Mouse (Mus musculus) bone marrow macrophage, adult 2 months (primary cell): Measurements from ENCODE around the gene Vps4b.

Experiments
- CTCF ChIP-seq: IDR thresholded peaks from 2 replicates; pipeline ENCODE4 v1.5.1; 2012; ENCODE audit warnings: low read depth, mild to moderate bottlenecking, low read length, moderate library complexity
- POLR2A ChIP-seq: IDR thresholded peaks from 2 replicates; pipeline ENCODE4 v1.6.1; 2012; ENCODE audit warnings: mild to moderate bottlenecking, low read depth, low read length, borderline replicate concordance

DNA sequence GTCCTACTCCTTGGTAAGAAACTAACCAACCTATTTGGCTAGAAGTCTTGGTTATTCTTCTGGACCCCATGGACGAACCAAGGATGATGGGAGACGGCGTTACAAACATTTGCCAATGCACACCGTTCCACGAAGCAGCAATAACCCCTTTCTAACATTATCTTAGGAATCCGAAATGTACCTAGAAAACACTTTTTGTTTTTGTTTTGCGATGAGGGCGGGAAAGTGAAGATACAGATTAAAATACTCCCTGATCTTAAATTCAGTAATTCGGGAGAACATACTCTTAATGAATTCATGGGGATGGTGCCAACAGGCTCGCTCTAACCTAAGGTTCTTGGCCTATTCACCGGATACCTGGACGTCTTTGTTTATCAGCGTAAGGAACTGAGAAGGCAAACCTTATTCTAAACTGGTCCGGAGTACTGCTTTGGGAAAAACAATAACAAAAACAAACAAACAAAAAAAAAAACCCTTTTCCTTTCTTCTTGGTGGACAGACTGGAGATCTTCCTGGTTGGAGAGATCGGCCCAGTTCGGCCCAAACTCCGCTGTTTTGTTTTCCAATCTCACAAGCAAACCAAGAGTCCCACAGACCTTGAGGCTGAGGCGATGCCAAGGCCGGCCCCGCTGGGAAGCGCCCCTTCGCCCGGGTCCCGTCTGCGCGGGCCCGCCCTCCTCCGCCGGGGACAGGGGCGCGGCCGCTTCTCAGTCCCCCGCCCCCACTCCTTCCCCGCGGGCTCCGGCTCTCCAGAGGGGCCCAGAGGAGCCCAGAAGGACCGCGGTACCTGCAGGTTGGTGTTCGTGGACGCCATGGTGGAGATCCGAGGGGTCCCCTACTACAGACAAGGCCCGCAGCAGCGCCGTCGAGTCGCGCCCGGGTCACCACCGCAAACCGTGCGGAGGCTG lies 640 bp downstream of the Vps4b start:
- TF ChIP-seq CTCF (no peak), POLR2A (no peak; the same call in 1 of the 2 replicates)
